8 mouse cellular contexts compared by ENCODE assay signal in the genomic region with DNA sequence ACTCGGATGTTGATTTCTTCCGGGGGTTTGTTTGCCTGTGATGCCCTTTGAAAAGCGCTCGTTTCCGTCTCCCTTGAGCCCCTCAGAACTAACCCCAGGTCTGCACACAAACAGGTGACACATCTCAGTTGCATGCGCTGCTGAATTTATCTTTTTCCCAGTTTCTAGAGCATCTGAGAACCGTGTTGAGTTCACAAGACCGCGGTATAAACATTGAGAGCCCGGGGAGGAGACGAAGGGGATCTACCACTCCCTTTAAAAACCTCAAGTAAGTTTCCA. TPM values are rescaled to one million over a fixed set of nuclear protein-coding genes. Genes with fewer than 3 reads are reported as not detected.
DNase-seq lines count a peak whose midpoint lies in the region; ATAC-seq and TF ChIP-seq lines count a peak whose summit lies in the region.

No protein-coding gene starts in this region.

- no peak overlapping the region for H3K27ac ChIP-seq in limb, embryonic 11.5 days (replicated peaks; ENCODE audit: low read depth, low read length)
- peak overlapping the region; percentile 85 for H3K27ac ChIP-seq in olfactory bulb, adult 2 months (ENCODE audit: insufficient read depth, low read depth, low read length)

- 2% methylated on average over 11 of the region's 11 CpGs for WGBS in limb, embryonic 11.5 days
- 0% methylated on average over 11 of the region's 11 CpGs for WGBS in olfactory bulb, adult 2 months

- DNase-seq in ovary, postnatal 10 days (ENCODE audit: low spot score), result peak; percentile 3
- no peak for DNase-seq in ovary, adult 18-20 months (ENCODE audit: low spot score)
- DNase-seq in limb, embryonic 11.5 days (ENCODE audit: low spot score), result no peak
- no peak for DNase-seq in thymus, postnatal 10 days (ENCODE audit: low spot score in 2 of 2)
- DNase-seq in kidney, adult 9 months, result no peak
- DNase-seq in layer of hippocampus, adult 8-10 months (ENCODE audit: low spot score in 2 of 2), result no peak

- H3K4me2 ChIP-seq in limb, embryonic 11.5 days (ENCODE audit: low read depth, severe bottlenecking), result peak overlapping the region; percentile 55

- H3K27me3 ChIP-seq in limb, embryonic 11.5 days (ENCODE audit: control insufficient read depth, insufficient read depth, low read length), result no peaks in the 10 kb centered on the region

- H3K4me1 ChIP-seq in limb, embryonic 11.5 days (ENCODE audit: control insufficient read depth, insufficient read depth, low read length), result no peaks in the 10 kb centered on the region
- H3K4me1 ChIP-seq in olfactory bulb, adult 2 months (ENCODE audit: control insufficient read depth, insufficient read depth, low read length), result peaks cover 3% of the 10 kb centered on the region; the same call in 1 of the 2 replicates

- H3K4me3 ChIP-seq in limb, embryonic 11.5 days (ENCODE audit: low read depth, low read length), result peak overlapping the region; percentile 82
- peak overlapping the region; percentile 97 for H3K4me3 ChIP-seq in olfactory bulb, adult 2 months (ENCODE audit: insufficient read depth, low read depth, low read length)

- H3K36me3 ChIP-seq in limb, embryonic 11.5 days (ENCODE audit: control insufficient read depth, insufficient read depth, low read length), result no peaks in the 10 kb centered on the region; the same call in 1 of the 2 replicates

- ATAC-seq in erythroblast, adult 5-6 weeks (replicated peaks; ENCODE audit: low FRiP score, poor library complexity, severe bottlenecking), result peak; percentile 30; the same call in 1 of the 2 replicates
- no peak; the same call in 1 of the 2 replicates for ATAC-seq in limb, embryonic 11.5 days (ENCODE audit: insufficient number of reproducible peaks, low FRiP score, low TSS enrichment, low read depth)

- H3K9me3 ChIP-seq in limb, embryonic 11.5 days (ENCODE audit: control insufficient read depth, low read length), result no peaks in the 10 kb centered on the region

- TF ChIP-seq POLR2A in olfactory bulb, adult 2 months (IDR thresholded peaks at IDR 0.05; ENCODE audit: insufficient read depth, low read depth, low read length), result no peak

- peak overlapping the region; percentile 90 for H3K9ac ChIP-seq in limb, embryonic 11.5 days (ENCODE audit: low read length)

- TF ChIP-seq CTCF in olfactory bulb, adult 2 months (IDR thresholded peaks at IDR 0.05; ENCODE audit: insufficient read depth, low read depth, low read length), result no peak

RNA-seq across cellular contexts. Expression of gene Tmem106b, which starts 0.5 kb away (rescaled TPM):
- 19.9 and 20.8 TPM in 2 replicates for total RNA-seq in erythroblast, adult 5-6 weeks (2015; ENCODE audit: low replicate concordance)
- total RNA-seq in erythroblast, adult 5-6 weeks (2017; ENCODE audit: low replicate concordance), result 14.7 and 18.1 TPM in 2 replicates
- polyA plus RNA-seq in limb, embryonic 11.5 days (2014; fragmentation: Nextera tagmentation; extraction: Ambion mirVana), result 25.4 and 26.6 TPM in 2 replicates
- 102 TPM in 1 of 2 replicates, not detected in the other for polyA plus RNA-seq in olfactory bulb, adult 2 months (2012; ENCODE audit: insufficient read depth, insufficient read length, low replicate concordance, missing spikeins)
- total RNA-seq in layer of hippocampus, adult 8-10 months (2022), result 100 to 1,000 TPM; 172 to 217 (median 190) TPM

Comparison
In these comparisons a context has a peak if more than half of its experiments do, and no peak if none do; other contexts are left out.
1. RNA of gene Tmem106b, which starts 0.5 kb away (total RNA-seq): 172 to 217 TPM in layer of hippocampus, adult 8-10 months; 14.7 to 20.8 TPM in erythroblast, adult 5-6 weeks; every median in the first group is over 4 times any median in the second.